Mouse (Mus musculus) hindbrain, embryonic 14.5 days (tissue): Measurements from ENCODE around the gene Rtl9. TPM values are rescaled to one million over a fixed set of nuclear protein-coding genes. Genes with fewer than 3 reads are reported as not detected.

Experiments used
- ATAC-seq: fragments of 200-750 bp; cut with Nextera tagmentation; 2 replicates; pipeline ENCODE4 v1.8.0; 2017; ENCODE audit warnings: moderate number of reproducible peaks, mild to moderate bottlenecking, moderate TSS enrichment, moderate library complexity; ENCODE audit not compliant: low FRiP score
- DNase-seq: peaks from one replicate; pipeline ENCODE4 v3.0.0-alpha.2; 2015; ENCODE audit warnings: low spot score
- H3K27ac ChIP-seq: fragments of 300-500 bp; sonication (generic); 2 replicates; pipeline ENCODE4 v1.5.1; 2014; ENCODE audit warnings: mild to moderate bottlenecking, moderate library complexity
- H3K27me3 ChIP-seq: fragments of 300-500 bp; sonication (generic); 2 replicates; pipeline ENCODE4 v1.6.1; 2014; ENCODE audit warnings: mild to moderate bottlenecking, low read length, mixed read lengths; ENCODE audit not compliant: control insufficient read depth, insufficient read depth
- H3K36me3 ChIP-seq: fragments of 300-500 bp; sonication (generic); replicated peaks from 2 replicates; pipeline ENCODE4 v1.6.1; 2014; ENCODE audit not compliant: control insufficient read depth, insufficient read depth
- H3K4me1 ChIP-seq: fragments of 300-500 bp; sonication (generic); replicated peaks from 2 replicates; pipeline ENCODE4 v1.6.1; 2014; ENCODE audit warnings: antibody characterized with exemption, low read length, mixed read lengths; ENCODE audit not compliant: control insufficient read depth, insufficient read depth
- H3K4me2 ChIP-seq: fragments of 300-500 bp; sonication (generic); replicated peaks from 2 replicates; pipeline ENCODE4 v1.6.1; 2014; ENCODE audit warnings: mild to moderate bottlenecking, moderate library complexity
- H3K4me3 ChIP-seq: fragments of 300-500 bp; sonication (generic); replicated peaks from 2 replicates; pipeline ENCODE4 v1.5.1; 2014; ENCODE audit warnings: mild to moderate bottlenecking, low read length
- H3K9ac ChIP-seq: fragments of 300-500 bp; sonication (generic); 2 replicates; pipeline ENCODE4 v1.6.1; 2014
- H3K9me3 ChIP-seq: fragments of 300-500 bp; sonication (generic); 2 replicates; pipeline ENCODE4 v1.6.1; 2016; ENCODE audit warnings: low read length; ENCODE audit not compliant: control insufficient read depth
- WGBS: fragments of 180-500 bp; shearing (Covaris S2); extraction: QIAGEN DNeasy Blood & Tissue Kit; methylation state at CpG from one replicate; pipeline ENCODE4 v1.1.7; 2014; 5-methylcytosine and 5-hydroxymethylcytosine counted together
- polyA plus RNA-seq: library from polyadenylated mRNA; unstranded; fragments of >200 nt; fragmentation: Nextera tagmentation; extraction: Ambion mirVana; gene quantifications from 2 replicates; pipeline ENCODE4 v1.2.1, GENCODE M21; 2014

The Rtl9 gene
- polyA plus RNA-seq, result 0.67 and 0.77 TPM in 2 replicates

- no peak within 1 kb of the TSS for H3K4me3 ChIP-seq
- no peak within 1 kb of the TSS for H3K4me2 ChIP-seq
- no peaks in the 10 kb centered on the region for H3K4me1 ChIP-seq
- H3K27me3 ChIP-seq, result no peaks in the 10 kb centered on the region; the same call in 1 of the 2 replicates
- DNase-seq (peak; percentile 78), ATAC-seq (peak; percentile 64; the same call in 1 of the 2 replicates)
- H3K9me3 ChIP-seq, result no peaks in the 10 kb centered on the region
- H3K9ac ChIP-seq, result no peak within 1 kb of the TSS
- WGBS, result 100% methylated on average over 1 of the region's 1 CpGs
- no peak within 1 kb of the TSS for H3K27ac ChIP-seq
- H3K36me3 ChIP-seq, result no peaks in the 10 kb centered on the region
Observed at GRCm38 (mm10) chrX:143099044-143099754, at the start of gene Rtl9. Gene Rtl9, plus strand, starts transcription at chrX:143099594.

DNA sequence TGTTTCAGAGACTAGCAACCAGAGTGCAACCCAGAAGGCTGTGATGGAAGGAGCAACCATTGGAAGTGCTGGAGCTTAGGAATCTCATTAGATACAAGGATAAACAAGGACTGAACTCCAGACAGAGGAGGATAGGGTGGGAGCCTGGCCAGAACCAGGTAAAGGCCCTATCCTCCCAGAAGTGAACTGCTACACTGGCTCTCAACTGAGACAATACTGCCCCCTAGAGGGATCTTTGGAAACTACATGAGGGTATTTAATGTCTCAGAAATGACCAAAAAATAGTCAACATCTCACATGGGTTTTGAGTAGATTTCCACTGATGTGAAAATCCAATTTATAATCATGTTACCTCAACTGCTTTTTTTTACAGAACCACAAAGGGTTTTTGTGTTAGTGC, 47.9 kb upstream of the Rtl9 start:
- no peak overlapping the region for H3K9ac ChIP-seq
- ATAC-seq, result no peak
- no peaks in the 10 kb centered on the region for H3K27me3 ChIP-seq
- peak; percentile 41 for DNase-seq
- H3K4me3 ChIP-seq, result no peak overlapping the region
- no peak overlapping the region for H3K4me2 ChIP-seq
- no peaks in the 10 kb centered on the region for H3K4me1 ChIP-seq
- no peaks in the 10 kb centered on the region for H3K9me3 ChIP-seq
- no peak overlapping the region for H3K27ac ChIP-seq
- H3K36me3 ChIP-seq, result no peaks in the 10 kb centered on the region

GRCm38 (mm10) chrX:143051921-143052320, 47.5 kb upstream of the Rtl9 start:
- DNase-seq (no peak), ATAC-seq (no peak)
- WGBS, result 71% methylated on average over 4 of the region's 4 CpGs
- Histone ChIP-seq H3K4me1 (no peaks in the 10 kb centered on the region), H3K27ac (no peak overlapping the region), H3K9ac (no peak overlapping the region), H3K36me3 (no peaks in the 10 kb centered on the region), H3K9me3 (no peaks in the 10 kb centered on the region), H3K4me2 (no peak overlapping the region), H3K27me3 (0 out of 2 replicates have a peak, but pooled peaks cover 3% of the 10 kb centered on the region), H3K4me3 (no peak overlapping the region)

DNA sequence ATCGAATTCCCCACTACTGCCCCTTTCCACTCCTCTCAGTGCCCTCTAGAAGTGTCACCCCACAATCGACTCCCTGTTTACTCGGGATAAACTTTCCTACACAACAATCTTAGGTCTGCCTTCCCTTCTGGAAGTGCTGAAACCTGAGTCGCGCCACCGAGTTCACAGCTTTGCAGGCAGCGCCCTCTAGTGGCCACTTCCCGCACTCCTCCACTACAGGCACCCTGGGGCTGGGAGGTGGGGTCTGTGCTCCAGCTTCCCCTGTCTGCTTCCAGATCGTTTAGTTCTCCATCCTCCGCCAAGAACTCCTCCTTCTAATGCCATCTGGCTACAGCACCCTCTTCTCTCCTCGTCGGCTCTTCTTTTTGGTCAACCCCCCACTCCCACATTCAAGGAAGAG, 40.6 kb upstream of the Rtl9 start:
- H3K9ac ChIP-seq, result no peak overlapping the region
- no peaks in the 10 kb centered on the region for H3K4me1 ChIP-seq
- peak; percentile 80 for ATAC-seq
- H3K27me3 ChIP-seq, result 0 out of 2 replicates have a peak, but pooled peaks cover 4% of the 10 kb centered on the region
- no peak overlapping the region; the same call in 1 of the 2 replicates for H3K4me2 ChIP-seq
- WGBS, result 18% methylated on average over 12 of the region's 12 CpGs
- peak; percentile 76 for DNase-seq
- no peaks in the 10 kb centered on the region for H3K36me3 ChIP-seq
- H3K27ac ChIP-seq, result no peak overlapping the region
- H3K4me3 ChIP-seq, result no peak overlapping the region
- no peaks in the 10 kb centered on the region for H3K9me3 ChIP-seq

DNA sequence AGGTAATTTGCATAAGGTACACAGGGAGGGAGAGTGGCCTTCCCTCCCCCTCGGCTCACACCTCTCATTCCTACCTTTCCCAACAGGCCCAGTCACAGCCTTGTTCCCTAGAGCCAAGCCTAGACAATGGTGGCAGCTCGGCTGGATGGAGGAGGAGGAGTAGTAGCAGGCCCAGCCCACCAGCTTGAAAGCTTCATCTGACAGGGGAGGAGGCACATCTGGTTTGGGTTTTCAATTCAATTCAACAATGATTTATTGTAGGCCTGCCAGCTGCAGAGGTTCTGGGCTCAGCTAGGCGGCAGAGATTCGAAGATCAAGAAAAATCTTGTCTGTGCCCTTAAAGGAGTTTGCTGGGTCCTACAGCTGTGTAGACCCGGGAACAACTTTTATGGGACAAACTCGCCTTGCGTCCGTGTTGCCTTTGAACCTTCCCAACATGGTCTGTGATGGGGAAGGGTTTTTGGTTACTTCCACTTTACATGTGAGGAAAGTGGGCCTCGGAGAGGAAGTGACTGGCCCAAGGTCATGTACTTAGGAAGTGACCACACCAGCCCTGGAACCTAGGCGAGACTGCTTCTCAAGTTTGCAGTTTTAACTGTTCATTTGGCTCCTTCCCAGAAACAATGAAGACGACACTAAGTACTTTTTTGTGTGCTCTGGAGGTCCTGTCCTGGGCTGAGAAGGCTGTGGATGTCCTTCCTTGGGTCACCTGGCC, 36.6 kb upstream of the Rtl9 start:
- H3K27me3 ChIP-seq, result no peaks in the 10 kb centered on the region
- WGBS, result 73% methylated on average over 11 of the region's 11 CpGs
- no peak overlapping the region for H3K27ac ChIP-seq
- H3K4me1 ChIP-seq, result no peaks in the 10 kb centered on the region
- no peak overlapping the region for H3K9ac ChIP-seq
- no peak overlapping the region for H3K4me2 ChIP-seq
- no peaks in the 10 kb centered on the region for H3K9me3 ChIP-seq
- ATAC-seq (no peak), DNase-seq (no peak)
- H3K4me3 ChIP-seq, result no peak overlapping the region
- H3K36me3 ChIP-seq, result no peaks in the 10 kb centered on the region

DNA sequence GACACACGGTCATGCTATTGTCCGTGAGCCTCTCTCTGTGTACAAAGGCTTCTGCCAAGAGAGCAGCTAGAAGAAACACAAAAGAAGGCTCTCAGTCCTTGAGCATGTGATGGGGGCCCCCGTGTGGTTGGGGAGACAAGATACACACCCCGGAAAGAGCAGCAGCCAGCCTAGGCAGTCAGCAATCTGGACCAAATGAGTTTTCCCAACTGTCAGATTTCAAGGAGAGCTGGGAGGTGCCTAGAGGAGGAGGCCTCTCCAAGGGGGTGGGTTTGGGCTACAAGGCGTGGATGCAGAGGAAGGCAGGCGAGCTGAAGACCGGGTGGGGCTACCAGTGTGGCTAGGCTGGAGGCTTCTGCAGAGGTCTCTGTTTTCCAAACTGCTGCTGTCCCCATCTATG, 35.6 kb upstream of the Rtl9 start:
- no peak overlapping the region for H3K4me2 ChIP-seq
- DNase-seq, result no peak
- no peak for ATAC-seq

GRCm38 (mm10) chrX:143064288-143064687, 35.1 kb upstream of the Rtl9 start:
- DNase-seq (no peak), ATAC-seq (no peak; the same call in 1 of the 2 replicates)
- no peaks in the 10 kb centered on the region for H3K4me1 ChIP-seq
- H3K4me2 ChIP-seq, result no peak overlapping the region
- no peak overlapping the region for H3K4me3 ChIP-seq
- WGBS, result 68% methylated on average over 9 of the region's 9 CpGs
- no peaks in the 10 kb centered on the region for H3K9me3 ChIP-seq
- H3K27me3 ChIP-seq, result no peaks in the 10 kb centered on the region
- H3K9ac ChIP-seq, result no peak overlapping the region
- H3K36me3 ChIP-seq, result no peaks in the 10 kb centered on the region
- no peak overlapping the region for H3K27ac ChIP-seq

More for the DNA sequence above, 35.6 kb upstream of the Rtl9 start:
- WGBS, result 63% methylated on average over 7 of the region's 7 CpGs
- no peaks in the 10 kb centered on the region for H3K4me1 ChIP-seq
- no peaks in the 10 kb centered on the region for H3K27me3 ChIP-seq
- no peaks in the 10 kb centered on the region for H3K36me3 ChIP-seq
- H3K9me3 ChIP-seq, result no peaks in the 10 kb centered on the region
- H3K4me3 ChIP-seq, result no peak overlapping the region
- no peak overlapping the region for H3K9ac ChIP-seq
- H3K27ac ChIP-seq, result no peak overlapping the region

DNA sequence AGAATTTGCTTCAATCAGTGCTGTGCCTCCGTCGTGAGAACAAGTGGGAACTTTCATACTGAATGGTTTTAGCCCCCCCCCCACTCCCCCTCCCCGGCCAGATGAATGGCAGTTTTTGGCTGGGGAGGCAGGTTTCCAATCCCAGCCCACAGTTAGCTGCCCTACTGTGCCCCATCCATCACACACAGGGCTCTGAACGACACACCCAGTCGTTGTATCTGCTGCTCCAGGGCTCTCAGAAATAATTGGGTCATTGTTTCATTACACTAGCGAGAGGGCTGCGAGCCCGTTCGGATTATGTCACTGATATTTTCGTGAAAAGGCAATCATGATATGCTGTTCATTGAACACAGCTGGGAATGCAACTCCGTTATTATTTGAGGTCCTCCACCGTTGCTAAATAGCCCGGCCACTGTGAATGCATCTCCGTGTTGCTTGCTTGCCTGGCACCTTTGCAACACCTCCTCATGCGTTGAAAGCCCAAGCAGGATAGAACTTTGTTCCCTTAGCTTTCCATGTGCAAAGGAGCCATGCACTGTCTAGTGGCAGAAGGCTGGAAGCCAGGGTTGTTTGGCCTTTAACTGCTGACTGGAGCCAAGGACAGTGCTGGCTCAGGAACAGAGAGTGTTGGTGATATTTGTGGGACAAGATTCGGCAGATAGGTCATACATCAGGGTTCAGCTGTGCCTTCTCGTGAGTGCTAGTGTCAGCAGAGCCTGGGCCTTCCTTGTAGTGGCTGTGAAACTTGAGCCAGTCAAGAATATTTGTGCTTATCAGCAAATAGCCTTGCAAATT, 32.9 kb upstream of the Rtl9 start:
- Histone ChIP-seq H3K4me1 (no peaks in the 10 kb centered on the region), H3K4me3 (no peak overlapping the region), H3K27ac (no peak overlapping the region), H3K36me3 (no peaks in the 10 kb centered on the region), H3K9ac (no peak overlapping the region), H3K9me3 (no peaks in the 10 kb centered on the region), H3K4me2 (no peak overlapping the region), H3K27me3 (no peaks in the 10 kb centered on the region)
- 40% methylated on average over 17 of the region's 17 CpGs for WGBS
- DNase-seq (no peak), ATAC-seq (peak; percentile 70; the same call in 1 of the 2 replicates)

GRCm38 (mm10) chrX:143067115-143067514, 32.3 kb upstream of the Rtl9 start:
- Histone ChIP-seq H3K9ac (no peak overlapping the region), H3K27me3 (no peaks in the 10 kb centered on the region), H3K36me3 (no peaks in the 10 kb centered on the region), H3K27ac (no peak overlapping the region), H3K4me3 (no peak overlapping the region), H3K4me2 (no peak overlapping the region), H3K9me3 (no peaks in the 10 kb centered on the region), H3K4me1 (no peaks in the 10 kb centered on the region)
- 84% methylated on average over 1 of the region's 1 CpGs for WGBS
- no peak for ATAC-seq
- no peak for DNase-seq
